Mouse (Mus musculus) hematopoietic stem cell, adult 5-6 weeks (primary cell): ENCODE measurements around the gene Clcn6. TPM values are rescaled to one million over a fixed set of nuclear protein-coding genes. Genes with fewer than 3 reads are reported as not detected.

ENCODE experiments used
- ATAC-seq, 2 experiments: fragments of 125-278 bp in 1 of 2; replicated peaks in 1 of 2; 2 replicates each; pipeline ENCODE4 v1.8.0; 2016 to 2017; ENCODE audit warnings: inconsistent platforms in 2 of 2, mild to moderate bottlenecking in 2 of 2, moderate number of reproducible peaks in 2 of 2, low read depth in 1 of 2, moderate TSS enrichment in 1 of 2; ENCODE audit not compliant: low FRiP score in 2 of 2, poor library complexity in 2 of 2, severe bottlenecking in 2 of 2, insufficient read depth in 1 of 2, low TSS enrichment in 1 of 2
- total RNA-seq: library from RNA; stranded (forward); fragments of 172-1452, 232-1000 nt; gene quantifications from 2 replicates; pipeline ENCODE4 v1.2.3, GENCODE M21; 2017

Gene Clcn6
- total RNA-seq, 1 experiment from 2014 or later = 4.3 TPM

DNA sequence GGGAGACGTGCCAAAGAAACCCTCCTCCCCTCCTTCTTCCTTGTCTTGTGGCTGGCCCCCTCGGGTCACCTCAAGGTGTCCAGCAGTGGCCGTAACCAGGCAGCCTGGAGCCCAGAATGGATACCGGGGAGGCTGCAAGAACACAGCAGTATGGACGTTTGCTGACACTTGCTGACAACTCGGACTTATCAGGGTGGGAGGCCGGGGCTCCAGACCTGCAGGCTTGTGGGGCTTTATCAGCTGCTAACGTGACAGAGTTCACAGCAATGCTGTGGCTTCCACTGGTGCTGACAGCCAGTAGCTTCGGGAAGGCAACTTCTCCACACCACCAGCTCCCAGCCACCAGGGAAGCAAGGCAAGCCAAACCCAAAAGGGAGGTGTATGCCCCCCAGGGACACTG, 69.3 kb downstream of the Clcn6 start:
- no peak for ATAC-seq

GRCm38 (mm10) chr4:147968816-147969215, 69.8 kb downstream of the Clcn6 start:
- no peak for ATAC-seq

DNA sequence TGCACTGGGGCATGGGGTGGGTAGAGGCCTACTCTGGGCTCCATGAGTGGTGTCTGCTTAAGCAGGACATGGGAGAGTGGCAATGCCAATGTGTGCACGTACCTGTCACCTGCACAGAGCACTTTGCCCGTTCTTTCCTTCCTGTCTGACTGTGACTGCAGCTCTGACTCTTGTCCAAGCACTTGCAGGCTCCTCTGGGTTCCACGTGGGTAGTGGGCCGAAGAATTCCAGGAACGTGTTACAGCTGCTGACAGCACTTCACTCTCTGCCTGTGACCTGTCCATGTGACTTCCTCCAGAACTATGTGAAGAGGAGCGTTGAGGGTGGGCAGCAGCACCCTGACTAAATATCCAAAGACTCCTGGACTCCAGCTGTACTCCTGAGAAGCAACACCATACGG, 72.9 kb downstream of the Clcn6 start:
- ATAC-seq = no peak

DNA sequence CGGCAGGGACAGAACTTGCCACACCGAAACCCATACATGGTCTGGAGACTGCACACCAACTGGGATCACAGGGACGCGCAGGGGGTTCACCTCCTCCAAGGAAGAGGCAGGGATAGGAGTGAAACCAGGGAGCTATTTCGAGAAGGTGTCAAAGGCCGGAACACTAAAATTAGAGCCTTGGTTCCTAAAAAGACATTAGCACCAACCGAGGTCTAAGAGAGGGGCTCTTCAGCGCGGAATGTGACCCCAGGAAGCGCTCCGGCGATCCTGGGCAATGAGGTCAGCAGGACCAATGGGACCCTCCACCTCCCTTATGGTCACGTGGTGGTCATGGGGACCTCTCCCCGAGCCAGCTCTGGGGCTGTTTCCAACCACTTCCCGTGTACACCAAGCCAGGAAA, 75.0 kb downstream of the Clcn6 start:
- no peak for ATAC-seq

DNA sequence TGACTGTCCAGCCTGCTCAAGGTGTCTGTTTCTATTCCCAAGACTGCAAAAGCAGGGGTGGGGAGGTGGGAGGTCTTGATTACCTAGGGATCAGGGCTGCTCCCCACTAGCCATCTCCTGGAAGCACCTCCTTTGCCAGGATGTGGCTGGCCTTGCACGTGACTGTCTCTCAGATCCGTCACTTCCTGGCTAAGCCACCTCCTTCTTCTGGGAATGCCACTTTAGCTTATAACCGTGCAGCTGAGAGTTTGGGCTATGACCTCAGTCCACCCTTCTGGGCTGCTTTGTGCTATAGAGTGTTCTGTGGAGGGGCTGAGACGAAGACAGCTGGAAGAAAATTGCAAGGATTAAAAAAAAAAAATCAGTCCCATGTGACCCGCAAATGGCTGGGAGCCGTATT, 75.8 kb downstream of the Clcn6 start:
- no peak for ATAC-seq

DNA sequence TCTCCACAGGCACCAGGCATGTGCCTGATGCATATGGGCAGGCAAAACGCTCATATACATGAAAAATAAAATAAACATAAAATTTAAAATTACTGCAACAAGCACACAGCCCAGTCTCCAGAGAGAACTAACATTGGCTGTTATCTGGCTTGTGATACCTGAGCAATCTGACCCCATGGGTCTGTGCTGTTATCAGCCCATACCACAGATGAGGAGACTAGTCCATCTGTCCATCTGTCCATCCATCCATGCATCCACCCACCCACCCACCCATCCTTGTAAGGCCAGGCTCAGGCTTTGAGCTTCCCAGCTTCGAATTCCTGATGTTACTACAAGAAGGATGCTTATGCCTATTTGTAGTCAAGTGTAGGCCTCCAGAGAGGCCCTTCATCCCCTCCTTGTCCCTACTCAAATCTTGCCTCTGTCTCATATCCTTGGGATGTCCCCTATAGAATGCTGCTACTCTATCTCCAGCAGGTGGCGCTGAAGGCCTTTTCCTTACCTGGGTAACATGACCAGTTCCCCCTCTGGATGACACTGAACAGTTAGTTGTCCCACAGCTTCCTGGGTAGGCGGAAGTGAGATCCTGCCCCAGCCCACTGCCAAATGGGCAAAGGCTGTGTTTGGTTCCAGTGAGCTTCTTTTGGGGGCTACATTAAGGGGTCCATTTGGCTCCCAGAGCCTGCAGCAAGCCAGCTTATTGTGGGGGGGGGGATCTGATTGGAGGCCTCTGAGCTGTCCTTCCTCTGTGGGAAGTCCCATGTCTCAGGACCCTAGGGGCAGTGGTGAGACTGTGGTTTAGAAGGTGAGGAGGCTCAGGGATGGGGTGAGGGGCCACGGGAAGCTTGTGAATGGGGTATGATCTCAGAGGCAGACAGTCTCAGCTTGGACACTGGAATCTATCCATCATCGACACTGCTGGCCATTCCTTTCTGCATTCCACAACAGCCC, 78.5 kb downstream of the Clcn6 start:
- peak; percentile 85 to 89 for ATAC-seq

DNA sequence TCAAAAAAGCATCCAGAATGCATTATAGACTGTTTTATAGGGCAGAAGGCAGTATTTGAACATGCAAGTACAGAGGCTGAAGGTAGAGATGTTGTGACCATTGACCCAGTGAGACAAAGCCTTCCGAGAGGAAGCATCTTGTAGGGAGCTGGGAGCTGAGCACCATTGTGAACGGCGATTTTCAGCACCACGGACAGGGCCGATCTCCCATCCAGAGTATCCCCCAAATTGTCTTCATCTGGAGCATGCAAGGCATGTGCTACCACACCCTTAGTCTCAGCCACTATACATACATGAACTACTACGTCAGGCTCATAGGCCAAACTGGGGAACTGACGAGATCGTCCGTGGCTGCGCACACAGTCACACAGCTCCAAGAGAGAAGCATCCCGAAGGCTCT, 81.5 kb downstream of the Clcn6 start:
- ATAC-seq = no peak

Other genes with a start within 250 kb of the Clcn6 start
- 42.7 and 60.9 TPM in 2 replicates for gene Zfp984, start 229.0 kb downstream of the Clcn6 start, total RNA-seq
- 12.8 and 16.1 TPM in 2 replicates for gene Zfp933, start 190.5 kb downstream of the Clcn6 start, total RNA-seq
- 29.5 and 39.4 TPM in 2 replicates for gene Miip, start 170.0 kb downstream of the Clcn6 start, total RNA-seq
- 18.2 and 19.9 TPM in 2 replicates for gene Fv1, start 169.8 kb downstream of the Clcn6 start, total RNA-seq
- gene Mfn2, start 134.1 kb downstream of the Clcn6 start, total RNA-seq = 27.5 and 29.5 TPM in 2 replicates
- 10.5 and 11.4 TPM in 2 replicates for gene Plod1, start 102.1 kb downstream of the Clcn6 start, total RNA-seq
- gene 2510039O18Rik, start 97.9 kb downstream of the Clcn6 start, total RNA-seq = 25.0 and 31.0 TPM in 2 replicates
- not detected in 2 replicates for gene Nppb, start 53.0 kb downstream of the Clcn6 start, total RNA-seq
- gene Nppa, start 38.1 kb downstream of the Clcn6 start, total RNA-seq = not detected in 2 replicates
- 4.1 and 11.3 TPM in 2 replicates for gene Mthfr, start 256 bp upstream of the Clcn6 start, total RNA-seq
- gene Agtrap, start 49.2 kb upstream of the Clcn6 start, total RNA-seq = 42.2 and 44.9 TPM in 2 replicates
- 4.1 and 10.3 TPM in 2 replicates for gene Mad2l2, start 91.6 kb upstream of the Clcn6 start, total RNA-seq
- not detected in 2 replicates for gene Draxin, start 91.9 kb upstream of the Clcn6 start, total RNA-seq
- gene Fbxo6, start 113.3 kb upstream of the Clcn6 start, total RNA-seq = 6.2 and 13.1 TPM in 2 replicates
- 3.9 and 4.1 TPM in 2 replicates for gene Fbxo44, start 121.7 kb upstream of the Clcn6 start, total RNA-seq
- not detected in 2 replicates for gene Fbxo2, start 121.8 kb upstream of the Clcn6 start, total RNA-seq
- not detected in 2 replicates for gene Disp3, start 249.1 kb upstream of the Clcn6 start, total RNA-seq